Mouse (Mus musculus): ENCODE measurements around the gene Rusc2. TPM values are rescaled to one million over a fixed set of nuclear protein-coding genes. Genes with fewer than 3 reads are reported as not detected.

Rusc2 gene
- polyA plus RNA-seq, 1 experiment from 2014 or later = 10.5 TPM

DNA sequence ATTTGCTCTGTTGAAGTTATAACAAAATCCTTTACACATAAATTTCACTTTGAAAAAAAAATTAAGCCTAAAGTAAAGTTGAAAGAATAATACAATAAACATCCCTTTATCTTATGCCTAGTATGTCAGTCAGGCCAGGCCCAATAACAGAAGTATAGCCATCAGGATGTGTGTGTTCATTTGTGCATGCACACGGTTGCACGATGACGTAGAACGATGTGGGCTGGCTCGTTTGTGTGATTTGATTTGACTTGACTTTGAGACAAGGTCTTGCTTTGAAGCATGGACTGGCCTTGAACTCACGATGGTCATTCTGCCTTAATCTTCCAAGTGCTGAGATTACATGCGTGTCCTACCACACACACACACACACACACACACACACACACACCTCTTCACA is 85.1 kb downstream of the Rusc2 start:
- Histone ChIP-seq H3K4me3 (no peak overlapping the region), H3K9me3 (replicated peaks) (no peaks in the 10 kb centered on the region), H3K27ac (replicated peaks) (no peak overlapping the region), H3K36me3 (no peaks in the 10 kb centered on the region), H3K27me3 (ENCODE audit: low read depth, poor library complexity, severe bottlenecking) (no peaks in the 10 kb centered on the region), H3K4me1 (no peaks in the 10 kb centered on the region)
- DNase-seq (ENCODE audit: low spot score) = no peak
- 93% methylated on average over 7 of the region's 7 CpGs for WGBS

DNA sequence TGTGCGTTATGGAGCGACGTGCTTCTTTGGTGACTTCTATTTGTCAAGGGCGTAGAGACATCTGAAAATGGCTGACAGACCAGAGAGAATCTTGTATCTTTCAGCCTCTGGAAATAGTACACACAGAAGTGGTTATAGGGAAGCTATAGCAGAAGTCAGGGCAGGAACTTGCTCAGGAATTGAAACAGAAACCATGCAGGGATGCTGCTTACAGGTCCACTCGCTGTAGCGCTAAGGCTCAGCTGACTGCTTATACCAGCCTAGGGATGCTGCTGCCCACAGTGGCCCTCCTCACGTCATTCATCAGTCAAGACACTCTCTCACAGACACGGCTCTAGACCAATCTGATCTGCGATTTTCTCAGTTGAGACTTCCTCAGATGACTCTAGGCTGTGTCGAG is 88.5 kb downstream of the Rusc2 start:
- no peaks in the 10 kb centered on the region for H3K4me1 ChIP-seq
- H3K4me3 ChIP-seq = no peak overlapping the region
- H3K9me3 ChIP-seq (replicated peaks) = no peaks in the 10 kb centered on the region
- no peaks in the 10 kb centered on the region for H3K27me3 ChIP-seq (ENCODE audit: low read depth, poor library complexity, severe bottlenecking)
- WGBS = 91% methylated on average over 10 of the region's 10 CpGs
- no peak overlapping the region for H3K27ac ChIP-seq (replicated peaks)
- no peak for DNase-seq (ENCODE audit: low spot score)
- H3K36me3 ChIP-seq = no peaks in the 10 kb centered on the region

DNA sequence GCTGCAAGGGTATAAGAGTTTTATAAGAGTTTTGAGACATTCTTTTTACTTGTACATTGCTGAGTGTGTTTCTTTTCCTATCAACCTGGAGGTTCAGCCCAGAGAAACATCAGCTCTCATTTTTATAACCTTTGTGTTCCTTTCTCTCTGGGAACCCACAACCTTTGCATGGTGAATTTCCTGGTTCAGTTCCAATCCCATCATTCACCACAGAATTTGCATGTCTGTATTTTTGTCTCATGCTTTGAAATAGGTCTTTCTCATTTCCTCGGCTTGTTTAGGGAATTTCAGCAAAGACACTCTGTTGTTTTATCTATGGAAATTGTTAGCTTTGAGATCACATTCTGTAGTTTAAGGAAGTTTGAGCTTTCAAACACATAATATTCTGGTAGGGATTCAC is 91.9 kb downstream of the Rusc2 start:
- no peak for DNase-seq (ENCODE audit: low spot score)
- WGBS = 83% methylated on average over 1 of the region's 1 CpGs
- H3K36me3 ChIP-seq = no peaks in the 10 kb centered on the region
- H3K27me3 ChIP-seq (ENCODE audit: low read depth, poor library complexity, severe bottlenecking) = no peaks in the 10 kb centered on the region
- H3K9me3 ChIP-seq (replicated peaks) = no peaks in the 10 kb centered on the region
- H3K4me3 ChIP-seq = no peak overlapping the region
- peaks cover 5% of the 10 kb centered on the region; the same call in 1 of the 2 replicates for H3K4me1 ChIP-seq
- no peak overlapping the region for H3K27ac ChIP-seq (replicated peaks)

DNA sequence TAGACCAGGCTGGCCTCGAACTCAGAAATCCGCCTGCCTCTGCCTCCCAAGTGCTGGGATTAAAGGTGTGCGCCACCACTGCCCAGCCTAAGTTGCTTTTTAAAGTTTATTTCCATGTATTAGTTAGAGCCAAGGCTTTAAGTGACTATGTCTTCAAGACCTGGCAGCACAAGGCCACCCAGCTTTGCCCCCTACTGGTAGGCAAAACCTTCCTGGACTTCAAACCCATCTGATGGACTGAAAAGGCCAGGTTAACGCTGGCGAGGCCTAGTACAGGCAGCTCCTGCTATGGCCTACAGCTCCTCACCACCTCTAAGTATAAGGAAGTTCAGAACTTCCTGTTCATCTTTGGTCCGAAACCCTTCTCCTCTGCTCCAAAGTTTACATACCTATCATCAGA is 94.8 kb downstream of the Rusc2 start:
- Histone ChIP-seq H3K4me3 (no peak overlapping the region), H3K9me3 (replicated peaks) (no peaks in the 10 kb centered on the region), H3K27me3 (ENCODE audit: low read depth, poor library complexity, severe bottlenecking) (no peaks in the 10 kb centered on the region), H3K4me1 (peaks cover 9% of the 10 kb centered on the region; the same call in 1 of the 2 replicates), H3K27ac (replicated peaks) (no peak overlapping the region), H3K36me3 (no peaks in the 10 kb centered on the region)
- no peak for DNase-seq (ENCODE audit: low spot score)
- 90% methylated on average over 6 of the region's 6 CpGs for WGBS

Other genes with a start within 250 kb of the Rusc2 start
- gene Atp8b5, start 114.8 kb upstream of the Rusc2 start, polyA plus RNA-seq (2016; fragmentation: Nextera tagmentation; extraction: Ambion mirVana) = 0.57 TPM in 2 replicates
- 0.14 and 0.25 TPM in 2 replicates for gene Fam166b, start 47.2 kb downstream of the Rusc2 start, polyA plus RNA-seq (2016; fragmentation: Nextera tagmentation; extraction: Ambion mirVana)
- gene Tesk1, start 60.0 kb downstream of the Rusc2 start, polyA plus RNA-seq (2016; fragmentation: Nextera tagmentation; extraction: Ambion mirVana) = 2.9 and 6.0 TPM in 2 replicates
- gene Cd72, start 72.6 kb downstream of the Rusc2 start, polyA plus RNA-seq (2016; fragmentation: Nextera tagmentation; extraction: Ambion mirVana) = 1.4 and 1.8 TPM in 2 replicates
- not detected in 2 replicates for gene Sit1, start 101.8 kb downstream of the Rusc2 start, polyA plus RNA-seq (2016; fragmentation: Nextera tagmentation; extraction: Ambion mirVana)
- 44.8 and 48.4 TPM in 2 replicates for gene Ccdc107, start 110.9 kb downstream of the Rusc2 start, polyA plus RNA-seq (2016; fragmentation: Nextera tagmentation; extraction: Ambion mirVana)
- gene Arhgef39, start 117.7 kb downstream of the Rusc2 start, polyA plus RNA-seq (2016; fragmentation: Nextera tagmentation; extraction: Ambion mirVana) = 48.5 and 52.8 TPM in 2 replicates
- 0.67 and 0.69 TPM in 2 replicates for gene Car9, start 125.0 kb downstream of the Rusc2 start, polyA plus RNA-seq (2016; fragmentation: Nextera tagmentation; extraction: Ambion mirVana)
- gene Tpm2, start 141.8 kb downstream of the Rusc2 start, polyA plus RNA-seq (2016; fragmentation: Nextera tagmentation; extraction: Ambion mirVana) = 41.6 and 44.5 TPM in 2 replicates
- 43.1 and 49.1 TPM in 2 replicates for gene Creb3, start 180.4 kb downstream of the Rusc2 start, polyA plus RNA-seq (2016; fragmentation: Nextera tagmentation; extraction: Ambion mirVana)
- 43.3 and 47.2 TPM in 2 replicates for gene Tln1, start 180.7 kb downstream of the Rusc2 start, polyA plus RNA-seq (2016; fragmentation: Nextera tagmentation; extraction: Ambion mirVana)
- 20.7 and 21.0 TPM in 2 replicates for gene Rgp1, start 196.7 kb downstream of the Rusc2 start, polyA plus RNA-seq (2016; fragmentation: Nextera tagmentation; extraction: Ambion mirVana)
- 26.7 and 31.6 TPM in 2 replicates for gene Gba2, start 196.9 kb downstream of the Rusc2 start, polyA plus RNA-seq (2016; fragmentation: Nextera tagmentation; extraction: Ambion mirVana)
- 0.32 and 0.74 TPM in 2 replicates for gene Msmp, start 202.5 kb downstream of the Rusc2 start, polyA plus RNA-seq (2016; fragmentation: Nextera tagmentation; extraction: Ambion mirVana)
- 11.7 and 14.3 TPM in 2 replicates for gene Npr2, start 250.0 kb downstream of the Rusc2 start, polyA plus RNA-seq (2016; fragmentation: Nextera tagmentation; extraction: Ambion mirVana)

Data from midbrain, embryonic 10.5 days (tissue).